Mouse (Mus musculus): ENCODE data around the gene Cdkl2. TPM values are rescaled to one million over a fixed set of nuclear protein-coding genes. Genes with fewer than 3 reads are reported as not detected.

Cdkl2 gene
- 1 to 10 TPM; 1.3 to 2.1 TPM for total RNA-seq (2023)

GRCm38 (mm10) chr5:92043783-92044182 is at the start of gene Cdkl2:
TSS of gene Cdkl2 (minus strand) at chr5:92043883.

GRCm38 (mm10) chr5:92083417-92084038 is 39.8 kb upstream of the Cdkl2 start, which contains the start of gene G3bp2:
TSS of gene G3bp2 (minus strand) at chr5:92083719.

GRCm38 (mm10) chr5:91987236-91987635 is 56.4 kb downstream of the Cdkl2 start, which contains the start of gene Odaph:
TSS of gene Odaph (plus strand) at chr5:91987475.

GRCm38 (mm10) chr5:91962639-91963440 is 80.8 kb downstream of the Cdkl2 start, which contains the start of gene Rchy1:
TSS of gene Rchy1 (minus strand) at chr5:91963068.

Other genes with a start within 250 kb of the Cdkl2 start
- 100 to 1,000 TPM; 130 to 135 TPM for gene Rchy1, start 80.8 kb downstream of the Cdkl2 start, total RNA-seq (2023)
- gene Odaph, start 56.4 kb downstream of the Cdkl2 start, total RNA-seq (2023) = 1 to 10 TPM; 2.0 to 5.8 TPM
- 100 to 1,000 TPM; 115 to 120 TPM for gene G3bp2, start 39.8 kb upstream of the Cdkl2 start, total RNA-seq (2023)
- gene Uso1, start 94.1 kb upstream of the Cdkl2 start, total RNA-seq (2023) = 10 to 100 TPM; 65.4 to 78.1 TPM
- gene U90926, start 171.5 kb upstream of the Cdkl2 start, total RNA-seq (2023) = not detected
- 1 to 10 TPM in 1 of 2 experiments, under 1 TPM in 1; 0.73 to 1.5 TPM for gene Ppef2, start 212.4 kb upstream of the Cdkl2 start, total RNA-seq (2023)
- gene Naaa, start 234.3 kb upstream of the Cdkl2 start, total RNA-seq (2023) = 10 to 100 TPM; 41.9 to 43.3 TPM

All from B cell, adult 67 days (primary cell).